Mouse (Mus musculus): ENCODE measurements at regions not wholly inside any gene's neighbourhood (a gene's known extent, or its start where the extent isn't known, plus 50 kb on each side); places are given as distances from the start of the nearest gene placed in this dataset.

DNA sequence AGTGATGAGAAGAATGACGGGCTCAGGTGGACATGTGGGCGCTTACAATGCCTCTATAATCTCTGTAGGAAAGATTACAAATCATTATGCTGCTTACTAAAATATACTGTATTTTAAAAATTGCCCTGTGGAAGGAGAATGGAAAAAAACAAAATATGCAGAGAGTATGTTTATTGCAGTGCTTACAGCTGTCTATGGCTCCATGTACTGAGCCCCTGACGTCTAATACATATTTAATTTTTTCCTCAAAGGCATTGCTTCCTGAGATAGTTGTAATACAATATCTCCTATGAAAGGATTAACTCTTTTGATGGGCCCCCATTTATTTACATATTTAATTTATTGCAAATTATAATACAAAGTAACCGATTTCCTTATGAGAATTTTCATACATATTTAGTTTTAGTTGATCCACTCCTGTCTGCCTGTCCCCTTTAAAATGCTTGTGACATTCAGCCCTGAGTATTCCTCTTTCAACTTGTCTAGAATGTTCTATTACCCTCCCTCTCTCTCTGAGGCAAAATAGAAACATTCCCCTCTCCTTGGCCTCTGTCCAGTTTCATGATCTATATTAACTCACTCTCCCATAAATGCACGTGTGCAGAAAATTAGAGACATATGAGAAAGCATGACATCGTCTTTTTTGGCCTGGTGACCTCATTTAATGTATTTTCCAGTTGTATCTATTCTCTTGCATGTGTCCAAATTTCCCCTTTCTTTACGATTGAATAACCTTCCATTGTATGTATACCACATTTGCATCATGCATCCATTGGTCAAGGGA, 273.1 kb upstream of the Mmadhc start:
- H3K4me3 ChIP-seq (ENCODE audit: low read depth, low read length), result no peak overlapping the region
- H3K4me2 ChIP-seq (replicated peaks; ENCODE audit: low read depth), result no peak overlapping the region
- no peak overlapping the region for H3K9ac ChIP-seq (ENCODE audit: low read length)
- no peaks in the 10 kb centered on the region for H3K4me1 ChIP-seq (replicated peaks; ENCODE audit: control insufficient read depth, insufficient read depth)
- no peak for ATAC-seq (ENCODE audit: low FRiP score, low TSS enrichment)
- H3K36me3 ChIP-seq (ENCODE audit: control insufficient read depth, insufficient read depth, low read length), result no peaks in the 10 kb centered on the region
- H3K27ac ChIP-seq (replicated peaks), result no peak overlapping the region
- no peaks in the 10 kb centered on the region for H3K9me3 ChIP-seq (ENCODE audit: control insufficient read depth, low read length)
- DNase-seq (ENCODE audit: low spot score), result no peak
- 70% methylated on average over 7 of the region's 7 CpGs for WGBS
- no peaks in the 10 kb centered on the region for H3K27me3 ChIP-seq (ENCODE audit: control insufficient read depth, insufficient read depth, low read length)
- TF ChIP-seq CTCF (IDR thresholded peaks at IDR 0.05; ENCODE audit: low read depth) (no peak), EP300 (optimal IDR thresholded peaks at IDR 0.05) (no peak)

DNA sequence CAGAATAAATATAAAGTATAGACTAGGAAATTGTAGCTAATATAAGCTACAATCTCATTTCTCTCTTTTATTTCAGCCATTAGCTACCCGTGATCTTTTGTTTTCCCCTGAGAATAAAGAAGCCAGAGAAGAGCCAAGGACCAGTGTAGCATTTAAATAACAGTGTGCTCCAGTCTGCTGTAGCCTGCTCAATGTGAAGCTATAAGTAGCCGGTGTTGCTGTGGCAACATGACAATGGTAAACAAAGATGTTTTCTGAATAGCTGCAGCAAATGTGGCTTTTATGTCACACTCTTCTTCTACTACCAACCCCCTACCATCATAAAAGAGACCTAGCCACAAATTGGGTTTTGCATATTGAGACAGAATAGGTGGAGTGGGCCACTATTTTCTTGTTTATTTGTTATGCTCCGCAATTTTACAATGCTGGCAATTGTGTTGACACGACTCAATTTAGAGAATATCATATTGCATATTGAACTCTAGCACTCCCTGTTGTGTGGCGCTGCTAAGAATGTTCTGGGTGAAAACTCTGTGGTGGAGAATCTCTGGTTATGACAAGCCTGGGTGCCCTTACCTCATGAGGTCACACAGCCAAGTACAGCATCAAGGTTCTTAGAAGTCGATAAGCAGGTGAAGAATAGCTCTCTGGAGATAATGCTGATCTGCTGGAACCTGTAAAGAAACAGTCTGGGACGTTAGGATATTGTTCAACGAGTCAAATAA, 272.3 kb upstream of the Mmadhc start:
- DNase-seq (ENCODE audit: low spot score) (no peak), ATAC-seq (ENCODE audit: low FRiP score, low TSS enrichment) (no peak)
- Histone ChIP-seq H3K4me1 (replicated peaks; ENCODE audit: control insufficient read depth, insufficient read depth) (no peaks in the 10 kb centered on the region), H3K4me2 (replicated peaks; ENCODE audit: low read depth) (no peak overlapping the region), H3K27ac (replicated peaks) (no peak overlapping the region), H3K4me3 (ENCODE audit: low read depth, low read length) (no peak overlapping the region), H3K27me3 (ENCODE audit: control insufficient read depth, insufficient read depth, low read length) (no peaks in the 10 kb centered on the region), H3K36me3 (ENCODE audit: control insufficient read depth, insufficient read depth, low read length) (no peaks in the 10 kb centered on the region), H3K9ac (ENCODE audit: low read length) (no peak overlapping the region), H3K9me3 (ENCODE audit: control insufficient read depth, low read length) (no peaks in the 10 kb centered on the region)
- 73% methylated on average over 8 of the region's 8 CpGs for WGBS
- TF ChIP-seq CTCF (IDR thresholded peaks at IDR 0.05; ENCODE audit: low read depth) (no peak), EP300 (optimal IDR thresholded peaks at IDR 0.05) (no peak)

DNA sequence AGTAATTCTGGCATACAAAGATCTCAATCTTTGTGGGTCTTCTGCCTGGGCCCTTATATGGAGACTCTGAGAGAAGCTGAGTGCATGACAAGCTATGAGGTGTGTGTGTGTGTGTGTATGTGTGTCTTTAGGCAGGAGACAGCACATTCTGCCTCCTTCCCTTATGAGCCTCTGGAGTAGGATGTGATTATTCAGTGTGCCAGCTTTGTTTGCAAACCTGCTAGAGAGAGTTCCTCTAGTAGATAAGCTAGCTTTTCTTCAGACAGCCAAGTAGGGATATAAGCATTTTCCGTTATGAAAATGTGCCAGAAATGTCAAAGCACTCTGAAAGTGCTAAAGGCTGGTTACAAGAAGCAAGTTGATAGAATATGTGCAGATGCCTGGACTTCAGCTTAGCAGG, 270.9 kb upstream of the Mmadhc start:
- Histone ChIP-seq H3K36me3 (ENCODE audit: control insufficient read depth, insufficient read depth, low read length) (no peaks in the 10 kb centered on the region), H3K4me3 (ENCODE audit: low read depth, low read length) (no peak overlapping the region), H3K27me3 (ENCODE audit: control insufficient read depth, insufficient read depth, low read length) (no peaks in the 10 kb centered on the region), H3K9me3 (ENCODE audit: control insufficient read depth, low read length) (no peaks in the 10 kb centered on the region), H3K4me2 (replicated peaks; ENCODE audit: low read depth) (no peak overlapping the region), H3K9ac (ENCODE audit: low read length) (no peak overlapping the region), H3K4me1 (replicated peaks; ENCODE audit: control insufficient read depth, insufficient read depth) (no peaks in the 10 kb centered on the region), H3K27ac (replicated peaks) (no peak overlapping the region)
- TF ChIP-seq CTCF (IDR thresholded peaks at IDR 0.05; ENCODE audit: low read depth), result no peak
- no peak for TF ChIP-seq EP300 (optimal IDR thresholded peaks at IDR 0.05)
- WGBS, result 24% methylated on average over 1 of the region's 1 CpGs
- ATAC-seq (ENCODE audit: low FRiP score, low TSS enrichment) (no peak), DNase-seq (ENCODE audit: low spot score) (no peak)

DNA sequence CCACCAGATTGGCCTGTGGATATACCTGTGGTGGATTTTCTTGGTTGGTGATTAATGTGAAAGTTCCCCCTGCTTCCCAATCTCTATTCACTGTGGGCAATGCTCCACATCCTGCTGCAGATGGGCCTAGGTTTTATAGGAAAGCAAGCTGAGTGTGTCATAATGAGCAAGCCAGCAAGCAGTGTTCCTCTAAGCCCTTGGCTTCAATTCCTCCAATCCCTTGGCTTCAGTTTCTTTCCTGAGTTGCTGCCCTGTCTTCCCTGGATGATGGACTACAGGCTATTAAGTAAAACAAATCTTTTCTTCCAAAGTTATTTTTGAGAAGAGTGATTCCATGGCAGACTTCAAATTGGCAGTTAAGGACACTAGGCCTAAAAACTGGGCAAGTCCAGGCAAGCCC, 257.4 kb upstream of the Mmadhc start:
- no peak overlapping the region for H3K9ac ChIP-seq (ENCODE audit: low read length)
- no peak overlapping the region for H3K4me3 ChIP-seq (ENCODE audit: low read depth, low read length)
- H3K27ac ChIP-seq (replicated peaks), result no peak overlapping the region
- TF ChIP-seq CTCF (IDR thresholded peaks at IDR 0.05; ENCODE audit: low read depth) (no peak), EP300 (optimal IDR thresholded peaks at IDR 0.05) (no peak)
- no peaks in the 10 kb centered on the region for H3K9me3 ChIP-seq (ENCODE audit: control insufficient read depth, low read length)
- H3K27me3 ChIP-seq (ENCODE audit: control insufficient read depth, insufficient read depth, low read length), result no peaks in the 10 kb centered on the region
- no peaks in the 10 kb centered on the region for H3K4me1 ChIP-seq (replicated peaks; ENCODE audit: control insufficient read depth, insufficient read depth)
- no peak overlapping the region for H3K4me2 ChIP-seq (replicated peaks; ENCODE audit: low read depth)
- ATAC-seq (ENCODE audit: low FRiP score, low TSS enrichment), result no peak
- DNase-seq (ENCODE audit: low spot score), result no peak
- H3K36me3 ChIP-seq (ENCODE audit: control insufficient read depth, insufficient read depth, low read length), result no peaks in the 10 kb centered on the region

DNA sequence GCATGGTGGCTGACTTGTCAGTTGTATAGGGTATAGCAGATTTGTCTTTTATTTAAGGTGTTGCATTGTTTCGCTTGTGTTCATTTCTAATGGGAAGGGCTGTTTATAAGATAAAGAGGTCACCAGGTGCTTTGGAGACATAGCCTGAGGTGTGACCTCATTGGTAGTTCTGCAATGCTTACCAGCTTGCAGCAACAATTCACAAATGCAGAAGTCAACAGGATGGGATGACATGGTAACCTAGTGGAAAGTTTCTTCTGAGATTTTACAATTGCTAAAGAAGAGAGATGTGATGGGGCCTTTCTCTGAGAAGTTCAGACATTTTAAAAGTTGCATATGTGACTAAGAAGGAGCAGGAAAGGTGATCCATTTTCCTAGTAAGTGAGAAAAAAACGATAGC, 255.8 kb upstream of the Mmadhc start:
- DNase-seq (ENCODE audit: low spot score) (no peak), ATAC-seq (ENCODE audit: low FRiP score, low TSS enrichment) (no peak)
- Histone ChIP-seq H3K36me3 (ENCODE audit: control insufficient read depth, insufficient read depth, low read length) (no peaks in the 10 kb centered on the region), H3K9me3 (ENCODE audit: control insufficient read depth, low read length) (no peaks in the 10 kb centered on the region), H3K4me3 (ENCODE audit: low read depth, low read length) (no peak overlapping the region), H3K27ac (replicated peaks) (no peak overlapping the region), H3K9ac (ENCODE audit: low read length) (no peak overlapping the region), H3K27me3 (ENCODE audit: control insufficient read depth, insufficient read depth, low read length) (no peaks in the 10 kb centered on the region), H3K4me1 (replicated peaks; ENCODE audit: control insufficient read depth, insufficient read depth) (no peaks in the 10 kb centered on the region), H3K4me2 (replicated peaks; ENCODE audit: low read depth) (no peak overlapping the region)
- 79% methylated on average over 2 of the region's 2 CpGs for WGBS
- TF ChIP-seq EP300 (optimal IDR thresholded peaks at IDR 0.05), result no peak
- no peak for TF ChIP-seq CTCF (IDR thresholded peaks at IDR 0.05; ENCODE audit: low read depth)

DNA sequence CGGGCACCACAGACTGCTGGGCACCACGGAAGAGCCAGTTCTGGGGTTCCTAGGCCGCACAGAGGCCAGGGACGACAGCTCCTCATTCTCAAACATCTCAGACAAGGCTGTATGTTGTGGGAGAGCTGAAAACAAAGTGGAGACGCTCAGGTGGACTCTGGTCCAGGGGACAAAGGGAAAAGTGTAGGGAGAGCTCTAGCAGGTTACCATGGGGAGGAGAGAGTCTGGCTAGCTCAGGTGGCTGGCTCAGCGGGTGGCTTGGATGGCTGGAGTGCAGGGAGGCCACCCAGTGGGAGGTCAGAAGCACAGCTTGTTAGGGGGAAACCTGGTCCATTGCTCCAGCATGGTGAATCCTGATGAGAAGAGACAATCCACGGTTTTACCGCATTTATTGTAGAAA, 253.3 kb upstream of the Mmadhc start:
- ATAC-seq (ENCODE audit: low FRiP score, low TSS enrichment), result no peak
- no peak overlapping the region for H3K4me3 ChIP-seq (ENCODE audit: low read depth, low read length)
- no peaks in the 10 kb centered on the region for H3K36me3 ChIP-seq (ENCODE audit: control insufficient read depth, insufficient read depth, low read length)
- no peaks in the 10 kb centered on the region for H3K9me3 ChIP-seq (ENCODE audit: control insufficient read depth, low read length)
- H3K27me3 ChIP-seq (ENCODE audit: control insufficient read depth, insufficient read depth, low read length), result no peaks in the 10 kb centered on the region
- no peak overlapping the region for H3K4me2 ChIP-seq (replicated peaks; ENCODE audit: low read depth)
- H3K9ac ChIP-seq (ENCODE audit: low read length), result no peak overlapping the region
- no peak overlapping the region for H3K27ac ChIP-seq (replicated peaks)
- WGBS, result 79% methylated on average over 8 of the region's 8 CpGs
- TF ChIP-seq EP300 (optimal IDR thresholded peaks at IDR 0.05) (no peak), CTCF (IDR thresholded peaks at IDR 0.05; ENCODE audit: low read depth) (no peak)
- H3K4me1 ChIP-seq (replicated peaks; ENCODE audit: control insufficient read depth, insufficient read depth), result no peaks in the 10 kb centered on the region
- no peak for DNase-seq (ENCODE audit: low spot score)
